Mouse (Mus musculus): Measurements from ENCODE around the gene Prkcg.
"Not testable (repeated sequence)": the region's sequence is repeated elsewhere in the genome, so short reads cannot be mapped to it uniquely, and the experiment has no call there.

Prkcg gene

DNA sequence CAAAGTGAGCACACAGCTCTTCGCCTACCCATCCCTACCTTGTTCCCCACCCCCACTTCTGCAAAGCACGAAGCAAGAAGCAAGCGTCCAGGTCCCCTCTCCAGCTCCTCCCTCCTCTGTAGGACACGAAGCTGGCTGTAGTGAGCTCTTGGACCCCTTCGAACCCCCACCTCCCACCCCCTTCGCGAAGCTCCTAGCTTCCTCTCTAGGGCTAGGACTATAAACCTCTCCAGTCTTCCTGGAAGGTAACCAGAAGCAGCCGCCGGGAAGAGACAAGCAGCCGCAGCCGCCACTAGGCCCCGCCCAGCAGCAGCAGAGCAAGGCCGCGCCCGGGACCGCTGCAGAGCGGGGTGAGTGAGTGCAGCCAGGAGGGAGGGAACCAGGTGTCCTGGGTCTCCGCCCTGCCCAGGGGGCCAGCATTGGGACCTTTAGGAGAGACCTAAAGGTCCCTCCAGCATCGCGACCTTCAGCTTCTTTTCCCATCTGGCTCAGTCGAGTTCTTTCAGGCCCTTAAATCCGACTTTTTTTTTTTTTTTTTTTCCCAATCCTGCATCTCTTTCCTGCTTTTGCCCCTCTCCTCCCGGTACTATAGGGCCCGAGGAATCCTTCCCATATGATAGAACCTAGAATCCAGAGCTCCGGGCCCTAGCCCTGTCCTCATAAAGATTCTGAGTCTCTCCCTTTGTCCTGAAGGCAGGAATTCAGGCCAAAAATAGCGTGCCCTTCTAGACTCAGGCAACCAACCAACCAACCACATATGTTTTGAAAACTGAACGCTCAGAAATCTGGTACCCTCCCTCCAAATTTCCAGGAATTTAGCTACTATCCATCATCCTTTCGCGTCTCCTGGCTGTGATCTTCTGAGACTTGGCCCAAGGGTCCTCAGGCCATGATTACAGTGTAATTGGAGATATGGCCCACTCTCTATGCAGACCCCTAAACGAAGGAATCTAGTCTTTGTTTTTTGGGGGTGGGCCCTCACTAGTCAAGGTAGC, at the start of gene Prkcg, which contains the start of gene Myadm:
Gene Prkcg (plus strand): TSS at position 204 of the 995 bp plus-strand sequence.
Gene Myadm (plus strand): TSS at position 105 of the 995 bp plus-strand sequence.
- peak; percentile 81 for ATAC-seq (ENCODE audit: insufficient number of reproducible peaks, low FRiP score, low TSS enrichment)

DNA sequence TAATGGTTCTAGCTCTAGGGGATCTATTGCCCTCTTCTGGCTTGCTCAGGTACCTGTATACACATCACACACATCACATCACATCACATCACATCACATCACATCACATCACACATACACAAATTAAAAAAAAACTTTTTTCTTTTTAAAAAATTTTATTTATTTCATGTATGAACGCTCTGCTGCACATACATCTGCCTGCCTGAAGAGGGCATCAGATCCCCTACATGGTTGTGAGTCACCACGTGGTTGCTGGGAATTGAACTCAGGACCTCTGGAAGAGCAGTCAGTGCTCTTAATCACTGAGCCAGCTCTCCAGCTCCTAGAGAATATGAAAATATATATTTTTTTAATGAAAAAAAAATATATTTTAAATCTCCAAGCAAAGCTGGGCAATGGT, 49.8 kb upstream of the Prkcg start:
- ATAC-seq (ENCODE audit: insufficient number of reproducible peaks, low FRiP score, low TSS enrichment) = no peak

DNA sequence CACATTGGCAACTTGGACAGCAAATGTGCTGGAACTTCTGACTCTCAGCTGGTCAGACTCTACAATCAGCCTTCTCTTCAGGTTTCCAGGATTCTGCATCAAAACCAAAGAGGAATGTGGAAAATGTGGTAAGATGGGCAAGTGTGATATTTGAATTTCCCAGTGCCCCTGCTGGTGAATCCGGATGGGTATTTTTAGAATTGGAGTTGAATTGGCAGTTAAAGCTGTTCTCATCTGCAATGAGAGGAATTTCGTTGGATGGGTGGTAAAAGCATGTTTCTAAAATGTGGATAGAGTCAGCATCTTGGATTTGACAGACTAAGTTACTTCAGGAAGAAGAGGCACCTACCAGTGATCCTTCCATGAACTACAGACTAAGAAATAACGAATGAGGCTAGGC, 28.3 kb upstream of the Prkcg start:
- ATAC-seq (ENCODE audit: insufficient number of reproducible peaks, low FRiP score, low TSS enrichment) = no peak

DNA sequence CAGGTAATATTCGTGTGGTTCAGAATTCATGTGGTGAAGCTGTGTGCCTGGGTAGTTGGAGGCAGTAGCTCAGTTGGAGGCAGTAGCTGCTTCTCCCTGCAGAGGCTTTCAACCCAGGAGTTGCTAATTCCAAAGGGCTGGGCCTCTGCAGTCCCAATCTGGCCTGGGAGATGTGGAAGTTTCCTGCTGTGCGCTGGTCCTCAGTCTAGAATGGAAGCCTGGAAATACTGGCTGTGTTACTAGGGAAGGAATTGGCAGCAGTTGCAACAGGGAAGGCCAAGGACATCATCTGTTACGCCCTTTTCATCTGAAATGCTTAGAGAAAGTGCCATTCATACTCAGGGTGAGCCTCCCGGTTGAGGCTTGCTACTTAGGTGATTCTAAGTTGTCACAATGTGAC, 27.5 kb upstream of the Prkcg start:
- no peak for ATAC-seq (ENCODE audit: insufficient number of reproducible peaks, low FRiP score, low TSS enrichment)

DNA sequence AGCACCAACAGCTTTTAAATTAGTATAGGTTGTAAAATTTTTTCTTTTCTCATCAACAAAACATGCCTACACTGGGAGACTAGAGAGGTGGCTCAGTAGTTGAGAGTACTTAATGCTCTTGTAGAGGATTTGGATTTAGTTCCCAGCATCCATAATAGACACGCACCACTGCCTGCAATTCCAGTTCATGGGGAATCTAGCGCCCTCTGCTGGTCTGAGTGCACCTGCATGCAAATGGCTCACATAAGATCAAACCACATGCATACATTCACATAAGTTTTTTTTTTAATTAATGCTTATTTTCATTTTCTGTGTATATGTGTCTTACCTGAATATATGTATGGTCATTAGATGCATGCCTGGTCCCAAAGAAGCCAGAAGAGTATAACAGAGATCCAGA, 26.2 kb upstream of the Prkcg start:
- no peak for ATAC-seq (ENCODE audit: insufficient number of reproducible peaks, low FRiP score, low TSS enrichment)

DNA sequence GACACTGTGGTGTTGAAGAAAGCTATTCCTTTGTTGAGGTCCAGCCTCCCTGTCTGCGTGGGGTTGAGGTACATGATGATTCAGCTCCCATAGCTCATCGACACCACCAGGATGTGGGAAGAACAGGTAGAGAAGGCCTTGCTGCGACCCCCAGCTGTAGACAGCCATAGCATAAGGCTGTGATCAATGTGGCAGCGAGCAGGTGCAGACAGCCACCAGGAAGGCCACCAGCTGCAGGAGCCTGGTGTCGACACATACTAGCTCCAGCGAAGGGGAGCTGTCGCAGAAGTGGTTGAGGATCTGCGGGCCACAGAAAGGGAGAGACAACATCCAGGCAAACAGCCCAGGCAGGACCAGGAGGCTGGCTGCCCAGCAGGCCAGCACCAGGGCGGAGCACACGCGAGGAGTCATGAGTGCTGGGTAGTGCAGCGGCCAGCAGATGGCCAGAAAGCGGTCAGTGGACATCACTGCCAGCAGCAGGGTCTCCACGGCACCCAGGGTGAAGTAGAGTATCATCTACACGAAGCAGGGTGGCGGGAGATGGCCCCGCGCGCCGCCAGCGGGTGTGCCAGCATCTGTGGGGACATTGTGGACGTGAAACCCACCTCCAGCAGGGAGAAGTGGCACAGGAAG, 24.5 kb upstream of the Prkcg start:
- ATAC-seq (ENCODE audit: insufficient number of reproducible peaks, low FRiP score, low TSS enrichment) = no peak

DNA sequence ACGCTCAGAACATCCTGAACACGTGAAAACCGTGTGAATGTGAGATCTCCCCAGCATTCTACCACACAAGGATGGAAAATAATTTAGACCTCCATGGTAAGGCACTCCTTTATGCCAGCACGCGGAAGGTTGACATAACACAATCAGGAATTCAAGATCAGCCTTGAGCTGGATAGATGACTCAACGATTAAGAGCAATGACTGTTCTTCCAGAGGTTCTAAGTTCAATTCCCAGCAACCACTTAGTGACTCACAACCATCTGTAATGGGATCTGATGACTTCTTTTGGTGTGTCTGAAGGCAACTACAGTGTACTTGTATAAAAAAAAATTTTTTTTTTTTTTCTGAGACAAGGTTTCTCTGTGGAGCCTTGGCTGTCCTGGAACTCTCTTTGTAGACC, 23.7 kb upstream of the Prkcg start:
- ATAC-seq (ENCODE audit: insufficient number of reproducible peaks, low FRiP score, low TSS enrichment) = no peak

DNA sequence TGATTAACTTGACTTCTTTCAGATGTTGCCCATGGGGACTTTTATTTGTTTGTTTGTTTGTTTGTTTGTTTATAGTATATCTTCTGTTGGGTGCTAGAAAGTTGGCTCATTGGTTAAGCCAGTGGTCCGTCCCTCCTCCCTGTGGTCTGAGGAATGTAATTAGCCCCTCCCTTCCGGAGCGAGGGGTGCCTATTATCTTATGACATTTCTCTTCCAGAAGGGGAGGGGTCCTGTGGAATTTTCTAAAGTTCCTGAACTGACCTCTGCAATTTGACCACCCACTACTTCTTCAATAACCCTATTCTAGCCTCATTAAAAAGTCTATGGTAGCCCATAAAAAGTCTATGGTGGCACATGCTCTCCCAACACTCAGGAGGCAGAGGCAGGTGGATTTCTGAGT, 21.7 kb upstream of the Prkcg start:
- no peak for ATAC-seq (ENCODE audit: insufficient number of reproducible peaks, low FRiP score, low TSS enrichment)

DNA sequence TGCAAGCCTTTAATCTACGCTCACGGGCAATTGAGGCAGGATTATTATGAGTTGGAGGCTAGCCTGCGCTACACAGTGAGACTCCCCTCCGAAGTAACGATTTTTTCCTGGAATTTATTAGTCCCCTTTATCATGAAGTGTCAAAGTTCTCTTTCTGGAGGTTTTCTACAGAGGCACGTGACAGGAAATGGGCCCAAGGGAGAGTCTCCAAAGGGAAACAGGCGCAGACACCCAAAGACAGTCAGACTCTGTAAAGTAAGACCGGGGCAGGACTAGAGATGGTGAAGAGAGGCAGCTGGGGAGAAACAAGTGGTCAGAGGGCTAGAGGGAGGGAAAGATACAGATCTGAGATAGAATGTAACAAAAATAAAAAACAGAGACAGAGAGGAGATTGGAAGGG, 21.1 kb upstream of the Prkcg start:
- ATAC-seq (ENCODE audit: insufficient number of reproducible peaks, low FRiP score, low TSS enrichment) = no peak

DNA sequence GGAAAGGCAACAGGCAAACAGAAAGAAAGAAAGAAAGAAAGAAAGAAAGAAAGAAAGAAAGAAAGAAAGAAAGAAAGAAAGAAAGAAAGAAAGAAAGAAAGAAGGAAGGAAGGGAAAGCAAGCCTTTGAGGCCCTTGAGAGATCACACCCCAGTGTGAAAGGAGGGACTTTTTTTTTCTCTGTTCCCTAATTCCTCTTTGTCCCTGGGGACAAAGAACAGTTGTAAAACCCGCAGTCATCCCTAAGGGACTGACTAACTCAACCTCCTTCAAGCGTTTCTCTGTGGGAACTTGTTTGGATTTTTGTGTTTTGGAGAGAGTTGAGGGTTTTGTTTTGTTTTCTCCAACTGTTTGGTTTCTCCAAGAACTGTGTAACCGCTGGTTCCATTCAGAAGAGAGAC, 20.7 kb upstream of the Prkcg start:
- ATAC-seq (ENCODE audit: insufficient number of reproducible peaks, low FRiP score, low TSS enrichment) = no peak

DNA sequence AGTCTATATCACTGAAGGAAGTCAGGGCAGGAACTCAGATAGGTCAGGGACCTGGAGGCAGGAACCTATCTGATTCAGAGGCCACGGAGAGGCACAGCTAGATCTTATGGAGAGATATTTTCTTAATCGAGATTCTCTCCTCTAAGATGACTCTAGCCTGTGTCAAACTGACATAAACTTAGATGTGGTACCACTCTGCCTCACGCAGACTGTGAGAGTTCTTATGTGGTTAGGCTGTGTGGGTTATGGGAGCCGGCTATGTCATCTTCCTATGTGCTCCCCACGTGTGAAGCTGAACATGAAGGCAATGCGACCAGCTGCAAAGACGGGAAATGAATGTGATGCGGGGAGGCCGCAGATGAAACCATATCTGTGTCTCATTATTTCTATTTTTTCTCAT, 16.8 kb upstream of the Prkcg start:
- ATAC-seq (ENCODE audit: insufficient number of reproducible peaks, low FRiP score, low TSS enrichment) = no peak

DNA sequence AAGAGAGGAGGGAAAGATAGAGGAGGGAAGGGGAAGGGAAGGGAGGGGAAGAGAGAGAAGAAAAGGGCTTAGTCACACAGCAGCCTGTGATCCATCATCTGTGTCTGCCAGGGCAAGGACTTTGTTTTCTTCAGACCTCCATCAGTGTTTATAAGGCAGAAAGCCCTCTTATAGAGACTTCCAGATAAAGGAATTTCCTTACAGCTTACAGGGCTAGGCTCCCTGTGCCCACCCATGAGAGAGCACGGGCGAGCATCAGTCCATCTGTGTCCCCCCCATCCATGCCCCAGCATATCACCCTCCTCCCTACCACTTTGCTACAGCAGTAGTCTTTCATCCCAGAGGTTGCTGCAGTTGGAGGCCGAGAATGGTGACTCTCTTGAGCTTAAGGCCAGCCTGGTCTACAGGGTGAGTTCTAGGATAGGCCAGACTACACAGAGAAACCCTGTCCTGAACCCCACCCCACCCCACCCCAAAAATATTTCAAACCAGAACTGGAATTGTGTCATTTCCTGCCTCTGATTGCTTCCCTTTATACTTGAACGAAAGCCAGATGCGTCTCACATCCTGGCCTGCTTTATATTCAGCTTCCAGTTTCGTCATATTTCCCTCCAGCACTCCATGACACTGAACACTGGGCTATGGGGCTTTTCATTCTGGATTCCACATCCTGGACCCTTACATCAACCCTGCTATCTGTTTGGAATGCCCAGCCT, 13.4 kb upstream of the Prkcg start:
- no peak for ATAC-seq (ENCODE audit: insufficient number of reproducible peaks, low FRiP score, low TSS enrichment)

DNA sequence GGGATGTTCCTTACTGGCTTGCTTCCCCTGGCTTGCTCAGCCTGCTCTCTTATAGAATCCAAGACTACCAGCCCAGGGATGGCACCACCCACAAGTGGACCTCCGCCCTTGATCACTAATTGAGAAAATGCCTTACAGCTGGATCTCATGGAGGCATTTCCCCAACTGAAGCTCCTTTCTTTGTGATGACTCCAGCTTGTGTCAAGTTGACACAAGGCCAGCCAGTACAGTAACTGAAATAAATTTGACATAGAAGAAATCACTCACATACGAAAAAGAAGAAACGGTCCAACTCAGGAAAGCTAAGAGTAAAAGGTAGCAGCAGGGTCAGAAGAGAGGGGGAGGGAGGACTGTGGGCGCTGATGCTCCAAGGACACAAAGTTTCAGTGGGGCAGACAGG, 12.2 kb upstream of the Prkcg start:
- ATAC-seq (ENCODE audit: insufficient number of reproducible peaks, low FRiP score, low TSS enrichment) = not testable (repeated sequence)

DNA sequence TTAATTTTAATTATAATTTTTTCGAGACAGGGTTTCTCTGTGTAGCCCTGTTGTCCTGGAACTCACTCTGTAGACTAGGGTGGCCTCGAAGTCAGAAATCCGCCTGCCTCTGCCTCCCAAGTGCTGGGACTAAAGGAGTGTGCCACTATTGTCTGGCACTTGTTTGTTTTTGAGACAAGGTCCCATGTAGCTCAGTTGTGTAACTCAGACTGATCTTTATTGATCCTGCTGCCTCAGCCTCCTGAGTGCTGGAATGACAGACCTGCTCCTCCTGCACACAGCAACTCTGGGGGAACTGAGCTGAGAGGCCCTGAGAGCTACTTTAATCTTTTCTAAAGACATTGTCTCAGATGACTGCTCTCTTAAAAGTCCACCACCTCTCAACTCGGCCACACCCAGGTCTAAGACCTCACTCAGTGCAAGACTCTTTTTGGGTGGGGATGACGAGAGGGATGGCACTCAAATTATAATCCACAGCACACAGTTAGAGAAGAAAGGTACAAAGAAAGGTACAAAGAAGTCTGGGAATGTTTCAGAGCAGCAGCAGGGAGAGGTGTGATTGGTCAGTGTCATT, 8.8 kb upstream of the Prkcg start:
- no peak for ATAC-seq (ENCODE audit: insufficient number of reproducible peaks, low FRiP score, low TSS enrichment)

DNA sequence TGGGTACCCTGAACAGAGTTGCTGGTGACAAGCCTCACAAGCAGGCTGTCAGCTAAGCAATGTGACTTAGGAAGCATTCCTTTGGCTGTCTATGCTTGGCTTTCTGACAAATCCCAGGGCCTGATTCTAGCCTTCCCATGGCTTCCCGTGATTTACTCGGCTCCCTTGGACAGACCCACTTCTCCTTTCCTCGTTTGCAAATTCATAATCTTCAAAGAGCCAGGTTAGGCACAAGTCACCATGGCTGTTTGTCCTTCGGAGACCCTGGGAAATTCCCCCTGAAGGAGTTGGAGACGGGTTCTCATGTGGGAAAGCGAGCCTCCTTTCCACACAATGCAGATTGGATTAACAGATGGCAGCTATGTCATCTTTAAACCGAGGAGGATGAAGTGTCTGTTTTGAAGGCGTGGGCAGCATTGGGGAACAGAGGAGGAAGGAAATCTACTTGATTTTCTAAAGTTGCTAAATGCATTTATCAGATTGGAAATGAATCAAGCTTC, 8.3 kb upstream of the Prkcg start:
- no peak for ATAC-seq (ENCODE audit: insufficient number of reproducible peaks, low FRiP score, low TSS enrichment)

DNA sequence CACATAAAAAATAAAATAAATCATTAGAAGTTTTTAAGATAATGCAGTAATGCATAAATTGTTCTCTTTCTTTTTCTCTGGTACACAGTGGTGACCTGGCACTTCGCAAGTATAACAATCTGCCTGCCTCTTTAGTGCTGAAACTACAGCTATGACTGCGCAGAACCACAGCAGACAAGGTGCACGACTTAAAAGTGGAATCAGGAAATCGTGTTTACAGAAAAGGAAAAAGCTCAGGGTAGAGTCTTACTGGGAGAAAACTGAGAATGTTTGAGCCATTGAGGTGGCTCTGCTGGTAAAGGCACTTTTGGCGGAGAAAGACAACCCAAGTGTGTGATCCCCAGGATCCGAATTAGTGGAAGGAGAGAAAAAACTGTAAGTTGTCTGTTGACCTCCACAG, 7.2 kb upstream of the Prkcg start:
- ATAC-seq (ENCODE audit: insufficient number of reproducible peaks, low FRiP score, low TSS enrichment) = no peak

DNA sequence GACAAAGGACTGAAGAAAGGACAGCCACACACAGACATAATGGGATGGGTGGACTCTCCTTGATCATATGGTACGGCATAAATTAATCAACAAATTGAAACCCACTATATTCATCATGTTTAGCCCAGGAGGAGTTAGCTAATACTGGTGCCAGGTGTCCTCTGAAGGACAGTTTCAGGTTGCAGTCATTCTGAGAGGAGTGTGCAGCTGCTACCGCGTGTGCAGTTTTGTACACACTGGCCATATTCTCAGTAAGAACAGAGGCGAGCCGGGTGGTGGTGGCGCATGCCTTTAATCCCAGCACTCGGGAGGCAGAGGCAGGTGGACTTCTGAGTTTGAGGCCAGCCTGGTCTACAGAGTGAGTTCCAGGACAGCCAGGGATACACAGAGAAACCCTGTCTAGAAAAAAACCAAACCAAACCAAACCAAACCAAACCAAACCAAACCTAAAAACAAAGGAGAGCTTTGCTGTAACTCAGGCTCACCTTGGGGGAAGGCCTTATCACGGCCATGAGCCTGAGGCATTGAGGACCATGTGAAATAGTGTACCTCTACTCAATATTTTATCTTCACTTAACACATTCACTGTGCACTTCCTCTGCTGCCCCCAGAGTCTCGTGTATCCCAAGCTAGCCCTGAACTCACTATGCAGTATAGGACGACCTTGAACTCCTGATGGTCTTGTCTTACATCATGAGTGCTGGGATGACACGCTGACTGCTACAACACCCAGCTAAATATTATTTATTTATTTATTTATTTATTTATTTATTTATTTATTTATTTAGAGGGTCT, 5.7 kb upstream of the Prkcg start:
- no peak for ATAC-seq (ENCODE audit: insufficient number of reproducible peaks, low FRiP score, low TSS enrichment)

DNA sequence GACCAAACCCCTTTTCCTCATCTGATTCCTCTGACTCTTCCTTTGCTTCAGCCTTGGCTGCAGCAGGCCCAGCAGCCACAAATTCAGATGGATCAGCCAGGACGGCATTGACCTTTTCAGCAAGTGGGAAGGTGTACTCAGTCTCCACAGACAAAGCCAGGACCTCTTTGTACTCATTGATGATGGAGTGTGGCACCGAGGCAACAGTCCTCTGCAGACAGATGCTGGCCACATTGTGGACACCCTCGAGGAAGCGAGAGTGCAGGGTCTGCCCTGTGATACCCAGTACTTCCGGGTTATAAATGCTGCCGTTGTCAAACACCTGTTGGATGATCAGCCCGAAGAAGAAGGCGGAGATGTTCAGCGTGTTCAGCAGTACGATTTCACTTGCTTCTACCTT, 4.4 kb upstream of the Prkcg start:
- ATAC-seq (ENCODE audit: insufficient number of reproducible peaks, low FRiP score, low TSS enrichment) = no peak

DNA sequence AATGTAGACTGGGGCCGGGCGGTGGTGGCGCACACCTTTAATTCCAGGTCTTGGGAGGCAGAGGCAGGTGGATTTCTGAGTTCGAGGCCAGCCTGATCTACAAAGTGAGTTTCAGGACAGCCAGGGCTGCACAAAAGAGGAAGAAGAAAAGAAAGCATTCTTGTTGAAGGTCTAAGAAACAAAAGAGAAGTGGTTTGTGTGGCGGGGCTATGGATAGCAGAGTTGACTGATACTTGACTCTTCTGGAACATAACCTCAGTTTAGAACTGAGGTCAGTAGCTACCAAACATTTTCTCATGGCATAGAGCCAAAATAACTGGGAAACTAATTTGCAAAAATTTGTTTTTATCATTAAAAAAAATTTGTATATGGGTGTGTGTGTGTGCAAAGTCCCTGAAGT, 2.9 kb upstream of the Prkcg start:
- no peak for ATAC-seq (ENCODE audit: insufficient number of reproducible peaks, low FRiP score, low TSS enrichment)

DNA sequence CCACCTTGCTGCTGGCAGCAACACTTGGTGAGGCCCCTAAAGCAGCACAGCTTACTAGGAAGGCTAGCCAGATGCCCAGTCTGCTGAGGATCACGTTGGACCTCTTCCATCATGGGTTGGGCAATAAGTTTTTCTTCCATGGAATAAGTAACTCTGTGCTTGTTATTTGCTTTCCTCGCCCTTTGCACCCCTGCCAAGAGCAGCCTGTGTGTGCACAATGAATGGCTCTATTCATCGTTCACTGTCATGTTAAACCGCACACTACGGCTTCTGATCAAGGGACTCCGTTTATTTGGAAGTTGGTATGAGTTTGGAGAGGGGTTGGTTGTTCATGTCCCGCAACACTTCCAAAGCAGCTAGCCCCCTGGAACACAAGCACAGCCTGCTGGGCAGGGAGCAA, 1.8 kb upstream of the Prkcg start:
- ATAC-seq (ENCODE audit: insufficient number of reproducible peaks, low FRiP score, low TSS enrichment) = no peak

Measured in cerebellum, adult (tissue).